Mouse (Mus musculus): ENCODE data around the gene Dio2. TPM values are rescaled to one million over a fixed set of nuclear protein-coding genes. Genes with fewer than 3 reads are reported as not detected.
A peak's percentile ranks its signal among the peaks of the same experiment; 100 is the strongest.

Dio2 gene
- total and polyA plus RNA-seq, 3 experiments = not detected

DNA sequence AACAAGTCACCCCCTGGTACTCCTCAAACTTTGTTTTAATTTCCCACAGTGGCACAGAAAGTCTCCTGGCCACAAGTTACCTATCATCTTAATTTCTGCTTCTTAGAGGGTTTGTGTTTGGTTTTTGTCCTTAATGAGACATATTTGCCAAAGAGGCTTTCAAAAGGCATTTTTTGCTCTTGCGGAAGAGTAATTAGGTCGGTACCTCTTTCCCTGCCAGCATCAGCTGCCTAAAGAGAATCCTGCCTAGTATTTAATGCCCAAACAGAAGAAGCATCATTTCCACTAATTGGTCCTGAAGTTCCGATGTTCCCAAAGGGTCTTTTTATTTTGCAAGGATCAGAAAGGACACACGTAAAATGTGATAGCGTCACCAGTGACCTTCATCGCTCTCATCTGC lies 4.5 kb downstream of the Dio2 start:
- dilution Hi-C loops (cut with MboI; ENCODE audit: extremely low pct_ligation_motif_present, extremely low pct_unique_long_range_greater_than_20kb, low sequenced_read_pairs) = no loop called here
- H3K27me3 ChIP-seq (replicated peaks) = no peaks in the 10 kb centered on the region
- no peaks in the 10 kb centered on the region for H3K36me3 ChIP-seq (replicated peaks in 1 of 2; ENCODE audit: control insufficient read depth in 1 of 2, insufficient read depth in 1 of 2, low read length in 1 of 2)
- TF ChIP-seq ELF1 (IDR thresholded peaks at IDR 0.05; ENCODE audit: low read depth, low read length) (no peak), KAT2A (IDR thresholded peaks at IDR 0.05; ENCODE audit: insufficient replicate concordance, low read length) (no peak), NELFE (IDR thresholded peaks at IDR 0.05; ENCODE audit: low read depth, low read length) (no peak), SIN3A (IDR thresholded peaks at IDR 0.05; ENCODE audit: low read length) (no peak), SMC3 (IDR thresholded peaks at IDR 0.05; ENCODE audit: low read depth, low read length) (no peak), EP300 (IDR thresholded peaks at IDR 0.05; ENCODE audit: low read length) (no peak), E2F4 (IDR thresholded peaks at IDR 0.05; ENCODE audit: insufficient replicate concordance, low read depth, low read length) (no peak), IRF4 (IDR thresholded peaks at IDR 0.05; ENCODE audit: low read depth, low read length) (no peak), CHD2 (IDR thresholded peaks at IDR 0.05; ENCODE audit: low read length) (no peak), MXI1 (IDR thresholded peaks at IDR 0.05; ENCODE audit: low read depth, low read length) (no peak), CTCF (conservative IDR thresholded peaks at IDR 0.05 in 1 of 2, IDR thresholded peaks at IDR 0.05 in 1 of 2; ENCODE audit: low read depth in 2 of 2, low read length in 2 of 2) (no peak)
- no peaks in the 10 kb centered on the region for H3K79me2 ChIP-seq (replicated peaks; ENCODE audit: control insufficient read depth, extremely low read depth, insufficient read depth, poor library complexity, severe bottlenecking)
- no peak overlapping the region for H3K27ac ChIP-seq (ENCODE audit: insufficient read depth, low read depth)
- no peaks in the 10 kb centered on the region for H3K9me3 ChIP-seq (replicated peaks; ENCODE audit: low read length)
- in situ Hi-C loops (cut with MboI; ENCODE audit: low pct_ligation_motif_present, low pct_unique_long_range_greater_than_20kb, low sequenced_read_pairs) = loop anchor here (25.0 kb wide), 2 partner anchors 171 to 354 kb away; no protein-coding TSS in a partner anchor
- DNase-seq (ENCODE audit: extremely low read depth) = no peak
- H3K4me1 ChIP-seq (ENCODE audit: control insufficient read depth in 1 of 2, insufficient read depth in 2 of 2) = peaks cover 0 to 4% of the 10 kb centered on the region in 2 experiments; a peak in 1 of 4 replicates
- H3K4me2 ChIP-seq (ENCODE audit: insufficient read depth, low read depth, poor library complexity, severe bottlenecking) = no peak overlapping the region
- no peak overlapping the region for H3K4me3 ChIP-seq (replicated peaks in 1 of 3; ENCODE audit: low read depth in 2 of 3, low read length in 2 of 3, poor library complexity in 1 of 3)
- no peak overlapping the region for H3K9ac ChIP-seq (ENCODE audit: insufficient read depth, low read depth)

DNA sequence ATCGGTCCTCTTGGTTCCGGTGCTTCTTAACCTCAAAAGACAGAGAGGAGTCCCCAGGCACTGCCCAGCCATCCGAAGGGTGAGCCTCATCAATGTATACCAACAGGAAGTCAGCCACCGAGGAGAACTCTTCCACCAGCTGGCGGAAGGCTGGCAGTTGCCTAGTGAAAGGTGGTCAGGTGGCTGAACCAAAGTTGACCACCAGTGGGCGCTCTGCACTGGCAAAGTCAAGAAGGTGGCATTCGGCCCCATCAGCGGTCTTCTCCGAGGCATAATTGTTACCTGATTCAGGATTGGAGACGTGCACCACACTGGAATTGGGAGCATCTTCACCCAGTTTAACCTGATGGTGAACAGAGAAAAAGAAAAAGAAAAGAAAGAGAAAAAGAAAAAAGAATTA lies 8.6 kb downstream of the Dio2 start:
- no peak overlapping the region for H3K9ac ChIP-seq (ENCODE audit: insufficient read depth, low read depth)
- peaks cover 0 to 31% of the 10 kb centered on the region in 2 experiments; a peak in 2 of 4 replicates for H3K4me1 ChIP-seq (ENCODE audit: control insufficient read depth in 1 of 2, insufficient read depth in 2 of 2)
- no peaks in the 10 kb centered on the region for H3K27me3 ChIP-seq (replicated peaks)
- peak overlapping the region; percentile 30; the same call in 1 of the 2 replicates for H3K4me2 ChIP-seq (ENCODE audit: insufficient read depth, low read depth, poor library complexity, severe bottlenecking)
- peak; percentile 59 for DNase-seq (ENCODE audit: extremely low read depth)
- H3K79me2 ChIP-seq (replicated peaks; ENCODE audit: control insufficient read depth, extremely low read depth, insufficient read depth, poor library complexity, severe bottlenecking) = no peaks in the 10 kb centered on the region
- TF ChIP-seq E2F4 (IDR thresholded peaks at IDR 0.05; ENCODE audit: insufficient replicate concordance, low read depth, low read length) (no peak), HCFC1 (IDR thresholded peaks at IDR 0.05; ENCODE audit: low read depth, low read length) (peak; percentile 31; the same call in 1 of the 2 replicates), IRF4 (IDR thresholded peaks at IDR 0.05; ENCODE audit: low read depth, low read length) (0 out of 2 replicates have a peak, but pooled peaks have one; percentile 7), CTCF (conservative IDR thresholded peaks at IDR 0.05 in 1 of 2, IDR thresholded peaks at IDR 0.05 in 1 of 2; ENCODE audit: low read depth in 2 of 2, low read length in 2 of 2) (peak; percentile 85 to 91), RAD21 (IDR thresholded peaks at IDR 0.05; ENCODE audit: low read depth, low read length) (peak; percentile 61), POLR2A (IDR thresholded peaks at IDR 0.05; ENCODE audit: low read depth, low read length) (no peak; the same call in 1 of the 2 replicates), JUND (conservative IDR thresholded peaks at IDR 0.05; ENCODE audit: low read depth, low read length) (no peak), MEF2A (IDR thresholded peaks at IDR 0.05; ENCODE audit: borderline replicate concordance, low read depth, low read length) (no peak), ZC3H11A (IDR thresholded peaks at IDR 0.05; ENCODE audit: low read depth, low read length) (no peak), CHD1 (IDR thresholded peaks at IDR 0.05; ENCODE audit: low read depth, low read length) (no peak), SIN3A (IDR thresholded peaks at IDR 0.05; ENCODE audit: low read length) (peak; percentile 42; the same call in 1 of the 2 replicates), MAX (IDR thresholded peaks at IDR 0.05; ENCODE audit: low read length) (peak; percentile 61; the same call in 1 of the 2 replicates), TCF12 (IDR thresholded peaks at IDR 0.05; ENCODE audit: low read depth, low read length) (no peak), ELF1 (IDR thresholded peaks at IDR 0.05; ENCODE audit: low read depth, low read length) (0 out of 2 replicates have a peak, but pooled peaks have one; percentile 45), TBP (conservative IDR thresholded peaks at IDR 0.05; ENCODE audit: low read depth, low read length) (no peak), USF2 (conservative IDR thresholded peaks at IDR 0.05; ENCODE audit: low read depth, low read length) (no peak), MAZ (IDR thresholded peaks at IDR 0.05; ENCODE audit: low read depth, low read length) (no peak), ETS1 (conservative IDR thresholded peaks at IDR 0.05; ENCODE audit: low read depth, low read length) (no peak), USF1 (IDR thresholded peaks at IDR 0.05; ENCODE audit: low read depth, low read length) (peak; percentile 21; the same call in 1 of the 2 replicates), EP300 (IDR thresholded peaks at IDR 0.05; ENCODE audit: low read length) (no peak), ZNF384 (IDR thresholded peaks at IDR 0.05; ENCODE audit: low read depth, low read length) (no peak), MYC (IDR thresholded peaks at IDR 0.05; ENCODE audit: low read depth, low read length) (peak; percentile 47; the same call in 1 of the 2 replicates), NELFE (IDR thresholded peaks at IDR 0.05; ENCODE audit: low read depth, low read length) (no peak), SMC3 (IDR thresholded peaks at IDR 0.05; ENCODE audit: low read depth, low read length) (peak; percentile 77), KAT2A (IDR thresholded peaks at IDR 0.05; ENCODE audit: insufficient replicate concordance, low read length) (no peak), JUN (IDR thresholded peaks at IDR 0.05; ENCODE audit: insufficient read depth, low read depth, low read length) (no peak)
- dilution Hi-C loops (cut with MboI; ENCODE audit: extremely low pct_ligation_motif_present, extremely low pct_unique_long_range_greater_than_20kb, low sequenced_read_pairs) (no loop called here), in situ Hi-C loops (cut with MboI; ENCODE audit: low pct_ligation_motif_present, low pct_unique_long_range_greater_than_20kb, low sequenced_read_pairs) (loop anchor here (25.0 kb wide), 2 partner anchors 167 to 358 kb away; no protein-coding TSS in a partner anchor)
- H3K4me3 ChIP-seq (replicated peaks in 1 of 3; ENCODE audit: low read depth in 2 of 3, low read length in 2 of 3, poor library complexity in 1 of 3) = no peak overlapping the region
- no peaks in the 10 kb centered on the region for H3K36me3 ChIP-seq (replicated peaks in 1 of 2; ENCODE audit: control insufficient read depth in 1 of 2, insufficient read depth in 1 of 2, low read length in 1 of 2)
- H3K9me3 ChIP-seq (replicated peaks; ENCODE audit: low read length) = no peaks in the 10 kb centered on the region
- H3K27ac ChIP-seq (ENCODE audit: insufficient read depth, low read depth) = no peak overlapping the region
